ENCODE assay signal across 10 mouse cellular contexts in the genomic region with DNA sequence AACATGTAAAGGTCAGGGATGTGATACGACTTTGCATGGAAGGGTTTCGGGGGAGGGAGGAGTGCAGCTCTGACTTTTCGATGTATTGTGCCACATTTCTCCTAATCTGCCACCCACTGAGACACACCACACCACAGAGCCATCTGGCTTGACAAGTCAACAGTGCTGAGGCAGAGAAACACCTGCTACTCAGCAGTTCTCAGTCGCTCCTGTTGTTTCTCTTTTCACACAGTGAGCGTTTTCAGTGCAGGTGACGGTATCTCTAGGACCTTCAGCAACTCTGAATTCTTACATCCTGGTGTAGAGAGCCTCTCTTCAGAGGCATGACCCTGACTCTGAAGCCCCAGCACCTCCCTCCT.
DNase-seq lines count a peak whose midpoint lies in the region; ATAC-seq and TF ChIP-seq lines count a peak whose summit lies in the region.
"Had no signal": no experiment of that assay in that cellular context is flagged by ENCODE, and none has a peak within 500 bp of the region (broad histone marks: within the 10 kb centered on the region; RNA-seq: fewer than 3 reads in every experiment).

No protein-coding gene starts in this region.

- no peak for ATAC-seq in lung, embryonic 15.5 days (ENCODE audit: borderline replicate concordance, extremely low read depth, low FRiP score, low TSS enrichment)
- ATAC-seq in forebrain, embryonic 16.5 days, result peak; percentile 32
- no peak for ATAC-seq in stomach, embryonic 15.5 days (ENCODE audit: insufficient read depth, low FRiP score, low read depth)

- H3K4me1 ChIP-seq in cerebellum, adult 2 months (ENCODE audit: control insufficient read depth, insufficient read depth, low read length), result peaks cover 62% of the 10 kb centered on the region
- H3K4me1 ChIP-seq in lung, embryonic 15.5 days, result peaks cover 72% of the 10 kb centered on the region
- peaks cover 30% of the 10 kb centered on the region for H3K4me1 ChIP-seq in forebrain, embryonic 16.5 days (replicated peaks; ENCODE audit: control insufficient read depth, insufficient read depth, low read length)
- peaks cover 55% of the 10 kb centered on the region for H3K4me1 ChIP-seq in stomach, embryonic 15.5 days

- no peaks in the 10 kb centered on the region for H3K9me3 ChIP-seq in lung, embryonic 15.5 days
- no peaks in the 10 kb centered on the region for H3K9me3 ChIP-seq in forebrain, embryonic 16.5 days (ENCODE audit: control insufficient read depth, low read length)
- no peaks in the 10 kb centered on the region for H3K9me3 ChIP-seq in stomach, embryonic 15.5 days
- H3K9me3 ChIP-seq: embryonic facial prominence, embryonic 12.5 days had no signal

- 22% methylated on average over 6 of the region's 6 CpGs for WGBS in cerebellum, adult 2 months
- 38% methylated on average over 6 of the region's 6 CpGs for WGBS in lung, embryonic 15.5 days
- WGBS in forebrain, embryonic 16.5 days, result 27% methylated on average over 6 of the region's 6 CpGs
- 53% methylated on average over 6 of the region's 6 CpGs for WGBS in stomach, embryonic 15.5 days

- peak; percentile 42 to 58 for DNase-seq in cerebellum, adult 2 months
- DNase-seq in cerebellum, postnatal 36 days, result no peak
- DNase-seq in lung, postnatal 10 days, result no peak
- DNase-seq in ovary, postnatal 36 days (ENCODE audit: low spot score), result no peak
- DNase-seq in heart, postnatal 14 days, result no peak
- DNase-seq: kidney, adult 2 months had no signal

- no peak overlapping the region for H3K4me3 ChIP-seq in cerebellum, adult 2 months (replicated peaks; ENCODE audit: insufficient read depth, low read depth, low read length)
- no peak overlapping the region for H3K4me3 ChIP-seq in lung, embryonic 15.5 days
- no peak overlapping the region for H3K4me3 ChIP-seq in forebrain, embryonic 16.5 days (replicated peaks; ENCODE audit: low read length)
- no peak overlapping the region for H3K4me3 ChIP-seq in stomach, embryonic 15.5 days (replicated peaks)
- H3K4me3 ChIP-seq: embryonic facial prominence, embryonic 12.5 days had no signal

- H3K36me3 ChIP-seq in lung, embryonic 15.5 days, result no peaks in the 10 kb centered on the region
- H3K36me3 ChIP-seq in forebrain, embryonic 16.5 days (ENCODE audit: control insufficient read depth, insufficient read depth), result no peaks in the 10 kb centered on the region
- H3K36me3 ChIP-seq in stomach, embryonic 15.5 days, result 0 out of 2 replicates have a peak, but pooled peaks cover 3% of the 10 kb centered on the region
- H3K36me3 ChIP-seq: embryonic facial prominence, embryonic 12.5 days had no signal

- no peaks in the 10 kb centered on the region for H3K27me3 ChIP-seq in cerebellum, adult 2 months (ENCODE audit: control insufficient read depth, insufficient read depth, low read length)
- H3K27me3 ChIP-seq in lung, embryonic 15.5 days, result no peaks in the 10 kb centered on the region
- no peaks in the 10 kb centered on the region for H3K27me3 ChIP-seq in forebrain, embryonic 16.5 days (replicated peaks; ENCODE audit: control insufficient read depth, insufficient read depth, low read length)
- H3K27me3 ChIP-seq in stomach, embryonic 15.5 days (replicated peaks), result no peaks in the 10 kb centered on the region
- H3K27me3 ChIP-seq: embryonic facial prominence, embryonic 12.5 days had no signal

- intact Hi-C loops in heart, postnatal 14 days (cut with DNase I), result no loop called here

- no peak for TF ChIP-seq CTCF in cerebellum, adult 2 months (IDR thresholded peaks at IDR 0.05; ENCODE audit: borderline replicate concordance, insufficient read depth, low read depth, low read length)

- no peak for TF ChIP-seq POLR2A in cerebellum, adult 2 months (IDR thresholded peaks at IDR 0.05; ENCODE audit: borderline replicate concordance, insufficient read depth, low read length)

- H3K9ac ChIP-seq in lung, embryonic 15.5 days, result no peak overlapping the region
- no peak overlapping the region for H3K9ac ChIP-seq in forebrain, embryonic 16.5 days (replicated peaks; ENCODE audit: low read depth, low read length)
- no peak overlapping the region for H3K9ac ChIP-seq in stomach, embryonic 15.5 days
- H3K9ac ChIP-seq: embryonic facial prominence, embryonic 12.5 days had no signal

- no peak overlapping the region for H3K4me2 ChIP-seq in lung, embryonic 15.5 days
- no peak overlapping the region for H3K4me2 ChIP-seq in forebrain, embryonic 16.5 days (ENCODE audit: low read length)
- H3K4me2 ChIP-seq in stomach, embryonic 15.5 days, result no peak overlapping the region
- H3K4me2 ChIP-seq: embryonic facial prominence, embryonic 12.5 days had no signal

- peak overlapping the region; percentile 57 for H3K27ac ChIP-seq in cerebellum, adult 2 months (ENCODE audit: insufficient read depth, low read length)
- peak overlapping the region; percentile 59 for H3K27ac ChIP-seq in lung, embryonic 15.5 days
- no peak overlapping the region for H3K27ac ChIP-seq in forebrain, embryonic 16.5 days (ENCODE audit: low read length)
- H3K27ac ChIP-seq in stomach, embryonic 15.5 days, result peak overlapping the region; percentile 75
- H3K27ac ChIP-seq: embryonic facial prominence, embryonic 12.5 days had no signal

Comparison
In these comparisons a context has a peak if more than half of its experiments do, and no peak if none do; other contexts are left out.
1. DNase-seq: peak in cerebellum, adult 2 months (2 of 2); none in cerebellum, postnatal 36 days (0 of 2), lung, postnatal 10 days (single experiment), ovary, postnatal 36 days (single experiment) and heart, postnatal 14 days (0 of 2).